Mouse (Mus musculus) myocyte (in vitro differentiated cells): ENCODE results near the gene Ascl4.

ENCODE experiments used
- E2F4 ChIP-seq: IDR thresholded peaks from one replicate; pipeline ENCODE4 v1.6.1; 2011; ENCODE audit warnings: mild to moderate bottlenecking, control low read depth, moderate library complexity; ENCODE audit not compliant: insufficient read depth
- MAX ChIP-seq: IDR thresholded peaks from one replicate; pipeline ENCODE4 v1.6.1; 2011; ENCODE audit warnings: low read depth, mild to moderate bottlenecking, control low read depth
- MYOD1 ChIP-seq, 3 experiments: IDR thresholded peaks; one replicate each; pipeline ENCODE4 v1.6.1; 2011; ENCODE audit warnings: control low read depth in 2 of 3, low read depth in 2 of 3, mild to moderate bottlenecking in 2 of 3, moderate library complexity in 1 of 3; ENCODE audit not compliant: insufficient read length in 2 of 3, control insufficient read depth in 1 of 3
- MYOG ChIP-seq, 3 experiments: IDR thresholded peaks; one replicate each; pipeline ENCODE4 v1.6.1; 2011; ENCODE audit warnings: control low read depth in 2 of 3, low read depth in 2 of 3, mild to moderate bottlenecking in 2 of 3; ENCODE audit not compliant: insufficient read length in 2 of 3, control insufficient read depth in 1 of 3, insufficient read depth in 1 of 3
- POLR2A ChIP-seq: IDR thresholded peaks from one replicate; pipeline ENCODE4 v1.6.1; 2011; ENCODE audit warnings: low read depth, mild to moderate bottlenecking, control low read depth, moderate library complexity; ENCODE audit not compliant: insufficient read length
- POLR2AphosphoS2 ChIP-seq: IDR thresholded peaks from one replicate; pipeline ENCODE4 v1.6.1; 2011; ENCODE audit warnings: low read depth, control low read depth; ENCODE audit not compliant: insufficient read length
- TCF12 ChIP-seq: IDR thresholded peaks from one replicate; pipeline ENCODE4 v1.6.1; 2011; ENCODE audit warnings: mild to moderate bottlenecking, control low read depth; ENCODE audit not compliant: poor library complexity, insufficient read depth, severe bottlenecking

GRCm38 (mm10) chr10:85966476-85966875 is 39.0 kb downstream of the Ascl4 start:
- TF ChIP-seq TCF12 (no peak), MYOD1 (IDR thresholded peaks at IDR 0.05; ENCODE audit: control insufficient read depth in 1 of 3, insufficient read length in 2 of 3, low read depth in 2 of 3) (no peak), MYOG (IDR thresholded peaks at IDR 0.05; ENCODE audit: control insufficient read depth in 1 of 3, insufficient read depth in 1 of 3, insufficient read length in 2 of 3, low read depth in 2 of 3) (no peak), POLR2A (no peak), POLR2AphosphoS2 (no peak), E2F4 (no peak), MAX (no peak)
